Mouse (Mus musculus): ENCODE measurements around the gene Olfr1497. TPM values are rescaled to one million over a fixed set of nuclear protein-coding genes. Genes with fewer than 3 reads are reported as not detected.

The Olfr1497 gene
- polyA plus RNA-seq (2015; fragmentation: Illumina TruSeq; extraction: RNeasy Lipid Tissue Mini Kit (QIAGEN cat#74804); ENCODE audit: insufficient read depth, low read depth, low replicate concordance): not detected

GRCm38 (mm10) chr19:13798102-13798501 is at the start of gene Olfr1497:
Gene Olfr1497, minus strand, starts transcription at chr19:13798202.

GRCm38 (mm10) chr19:13830388-13830787 is 32.4 kb upstream of the Olfr1497 start, which contains the start of gene Olfr1500:
Gene Olfr1500, minus strand, starts transcription at chr19:13830488.

DNA sequence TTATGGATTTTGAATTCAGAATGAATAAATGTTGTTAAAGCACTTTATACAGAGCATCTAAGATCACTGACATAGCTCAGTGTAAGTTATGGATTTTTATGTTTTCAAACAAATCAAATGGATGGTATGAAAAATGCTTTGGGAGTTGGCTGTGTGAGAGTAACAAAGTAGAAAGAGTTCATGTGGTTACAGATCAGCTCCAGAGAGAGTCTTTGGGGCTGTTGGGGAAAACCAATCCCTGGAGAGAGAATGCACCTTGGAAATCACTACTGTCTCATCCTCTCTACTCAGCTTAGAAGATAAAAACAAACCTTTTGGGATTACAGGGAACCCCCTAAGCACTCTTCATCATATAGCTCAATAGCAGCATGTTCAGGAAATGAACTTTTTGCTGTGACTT is 21.3 kb upstream of the Olfr1497 start, which contains the start of gene Olfr1499:
Gene Olfr1499, minus strand, starts transcription at position 101 of the 400 bp plus-strand sequence.

DNA sequence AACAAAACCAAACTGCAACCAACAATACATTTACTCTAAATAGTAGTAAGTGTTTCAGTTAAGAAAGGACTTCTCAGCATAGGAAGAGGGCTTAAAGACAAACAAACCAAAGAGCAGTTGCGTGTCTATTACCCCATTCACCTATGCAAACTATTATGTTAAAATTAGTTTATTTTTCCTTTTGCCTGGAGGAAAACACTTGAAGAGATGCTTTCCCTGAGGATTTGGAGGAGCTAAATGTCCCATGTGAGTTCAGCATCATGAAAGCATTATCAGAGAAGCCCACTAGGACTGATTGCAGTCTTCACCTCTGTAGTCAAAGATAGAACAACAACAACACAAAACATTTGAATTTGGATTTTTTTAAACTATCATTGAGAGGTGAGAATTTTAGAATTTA is 20.4 kb downstream of the Olfr1497 start, which contains the start of gene Olfr1496:
Gene Olfr1496, plus strand, starts transcription at position 301 of the 400 bp plus-strand sequence.

DNA sequence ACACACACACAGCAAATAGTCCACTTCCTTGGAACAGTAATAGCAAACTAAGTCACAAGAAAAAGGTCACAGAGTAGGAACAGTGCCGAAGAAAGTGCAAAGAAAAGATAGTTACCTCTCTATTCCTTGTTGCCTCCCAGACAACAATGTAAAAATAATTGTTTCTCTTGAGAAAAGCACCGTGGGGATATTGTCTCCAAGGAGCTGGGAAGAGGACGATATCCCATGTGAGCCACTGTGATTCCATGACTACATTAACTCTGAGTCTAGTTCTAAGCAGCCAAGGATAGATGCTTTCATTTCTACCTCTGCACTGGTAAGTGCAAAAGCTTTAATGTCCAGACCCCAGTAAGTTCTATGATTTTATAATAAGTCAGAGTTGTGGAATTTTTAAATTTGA is 33.7 kb downstream of the Olfr1497 start, which contains the start of gene Olfr1495:
Gene Olfr1495, plus strand, starts transcription at position 301 of the 400 bp plus-strand sequence.

Other genes starting within 250 kb of the Olfr1497 start
- gene Olfr1484, start 214.7 kb downstream of the Olfr1497 start, polyA plus RNA-seq (2015; fragmentation: Illumina TruSeq; extraction: RNeasy Lipid Tissue Mini Kit (QIAGEN cat#74804); ENCODE audit: insufficient read depth, low read depth, low replicate concordance): not detected
- not detected for gene Olfr1487, start 180.8 kb downstream of the Olfr1497 start, polyA plus RNA-seq (2015; fragmentation: Illumina TruSeq; extraction: RNeasy Lipid Tissue Mini Kit (QIAGEN cat#74804); ENCODE audit: insufficient read depth, low read depth, low replicate concordance)
- gene Olfr1489, start 166.6 kb downstream of the Olfr1497 start, polyA plus RNA-seq (2015; fragmentation: Illumina TruSeq; extraction: RNeasy Lipid Tissue Mini Kit (QIAGEN cat#74804); ENCODE audit: insufficient read depth, low read depth, low replicate concordance): not detected
- not detected for gene Olfr1490, start 147.1 kb downstream of the Olfr1497 start, polyA plus RNA-seq (2015; fragmentation: Illumina TruSeq; extraction: RNeasy Lipid Tissue Mini Kit (QIAGEN cat#74804); ENCODE audit: insufficient read depth, low read depth, low replicate concordance)
- gene Olfr1491, start 100.9 kb downstream of the Olfr1497 start, polyA plus RNA-seq (2015; fragmentation: Illumina TruSeq; extraction: RNeasy Lipid Tissue Mini Kit (QIAGEN cat#74804); ENCODE audit: insufficient read depth, low read depth, low replicate concordance): not detected
- not detected for gene Olfr1493-ps1, start 74.9 kb downstream of the Olfr1497 start, polyA plus RNA-seq (2015; fragmentation: Illumina TruSeq; extraction: RNeasy Lipid Tissue Mini Kit (QIAGEN cat#74804); ENCODE audit: insufficient read depth, low read depth, low replicate concordance)
- gene Olfr1494, start 58.5 kb downstream of the Olfr1497 start, polyA plus RNA-seq (2015; fragmentation: Illumina TruSeq; extraction: RNeasy Lipid Tissue Mini Kit (QIAGEN cat#74804); ENCODE audit: insufficient read depth, low read depth, low replicate concordance): not detected
- gene Olfr1495, start 33.6 kb downstream of the Olfr1497 start, polyA plus RNA-seq (2015; fragmentation: Illumina TruSeq; extraction: RNeasy Lipid Tissue Mini Kit (QIAGEN cat#74804); ENCODE audit: insufficient read depth, low read depth, low replicate concordance): not detected
- gene Olfr1496, start 20.3 kb downstream of the Olfr1497 start, polyA plus RNA-seq (2015; fragmentation: Illumina TruSeq; extraction: RNeasy Lipid Tissue Mini Kit (QIAGEN cat#74804); ENCODE audit: insufficient read depth, low read depth, low replicate concordance): not detected
- gene Olfr1499, start 21.2 kb upstream of the Olfr1497 start, polyA plus RNA-seq (2015; fragmentation: Illumina TruSeq; extraction: RNeasy Lipid Tissue Mini Kit (QIAGEN cat#74804); ENCODE audit: insufficient read depth, low read depth, low replicate concordance): not detected
- not detected for gene Olfr1500, start 32.3 kb upstream of the Olfr1497 start, polyA plus RNA-seq (2015; fragmentation: Illumina TruSeq; extraction: RNeasy Lipid Tissue Mini Kit (QIAGEN cat#74804); ENCODE audit: insufficient read depth, low read depth, low replicate concordance)
- not detected for gene Olfr1501, start 52.5 kb upstream of the Olfr1497 start, polyA plus RNA-seq (2015; fragmentation: Illumina TruSeq; extraction: RNeasy Lipid Tissue Mini Kit (QIAGEN cat#74804); ENCODE audit: insufficient read depth, low read depth, low replicate concordance)
- gene Olfr1502, start 63.6 kb upstream of the Olfr1497 start, polyA plus RNA-seq (2015; fragmentation: Illumina TruSeq; extraction: RNeasy Lipid Tissue Mini Kit (QIAGEN cat#74804); ENCODE audit: insufficient read depth, low read depth, low replicate concordance): not detected
- gene Olfr1504, start 99.7 kb upstream of the Olfr1497 start, polyA plus RNA-seq (2015; fragmentation: Illumina TruSeq; extraction: RNeasy Lipid Tissue Mini Kit (QIAGEN cat#74804); ENCODE audit: insufficient read depth, low read depth, low replicate concordance): not detected
- not detected for gene Olfr1505, start 115.3 kb upstream of the Olfr1497 start, polyA plus RNA-seq (2015; fragmentation: Illumina TruSeq; extraction: RNeasy Lipid Tissue Mini Kit (QIAGEN cat#74804); ENCODE audit: insufficient read depth, low read depth, low replicate concordance)

All from pancreas, adult 10 weeks (tissue).